Mouse (Mus musculus): ENCODE measurements around the gene Sntg2. TPM values are rescaled to one million over a fixed set of nuclear protein-coding genes. Genes with fewer than 3 reads are reported as not detected.

The Sntg2 gene
- polyA plus RNA-seq (2015; fragmentation: Nextera tagmentation; extraction: Ambion mirVana): 5.8 and 6.2 TPM in 2 replicates

DNA sequence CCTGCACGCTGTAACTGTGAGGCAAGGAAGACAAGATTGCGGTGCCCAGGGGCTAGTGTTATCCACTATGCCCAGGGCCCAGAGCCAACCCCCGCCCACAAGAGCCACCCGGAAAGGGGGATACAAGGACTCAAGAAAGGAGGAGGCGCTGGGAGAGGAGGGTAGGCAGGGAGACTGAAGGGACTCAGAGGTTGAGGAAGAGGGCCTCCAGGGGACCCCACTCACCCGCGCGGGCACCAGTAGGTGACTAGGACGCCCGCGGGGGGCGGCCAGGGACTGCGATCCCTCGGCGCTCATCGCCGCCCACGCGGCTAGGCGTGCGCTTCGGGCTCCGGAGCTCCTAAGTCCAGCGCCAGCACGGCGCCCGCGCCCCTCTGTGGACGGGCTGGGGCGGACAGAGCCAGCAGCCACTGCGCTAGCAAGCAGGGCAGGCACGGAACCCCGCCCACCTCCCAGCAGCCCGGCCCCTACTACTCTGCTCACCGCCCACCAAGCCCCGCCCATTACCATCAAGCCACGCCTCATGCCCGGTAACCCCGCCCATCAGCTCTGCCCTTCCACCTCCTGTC, at the start of gene Sntg2:
Gene Sntg2, minus strand, starts transcription at position 443 of the 569 bp plus-strand sequence.
- H3K36me3 ChIP-seq (ENCODE audit: insufficient read depth, low read length): no peaks in the 10 kb centered on the region
- no peak within 1 kb of the TSS for H3K27ac ChIP-seq
- peak; percentile 99 for ATAC-seq (replicated peaks; ENCODE audit: low FRiP score, low read depth)
- H3K4me1 ChIP-seq (replicated peaks; ENCODE audit: insufficient read depth, low read length): no peaks in the 10 kb centered on the region; the same call in 1 of the 2 replicates
- WGBS: under 1% methylated on average over 30 of the region's 39 CpGs
- no peaks in the 10 kb centered on the region for H3K27me3 ChIP-seq (ENCODE audit: insufficient read depth, low read length)
- TF ChIP-seq CTCF (IDR thresholded peaks at IDR 0.05; ENCODE audit: low read depth): peak; percentile 49
- peak within 1 kb of the TSS; percentile 91 for H3K4me2 ChIP-seq (ENCODE audit: low read length)
- H3K9me3 ChIP-seq (replicated peaks; ENCODE audit: low read length): no peaks in the 10 kb centered on the region
- H3K4me3 ChIP-seq (replicated peaks; ENCODE audit: low read depth, low read length): peak within 1 kb of the TSS; percentile 50
- H3K9ac ChIP-seq (ENCODE audit: low read depth, low read length): peak within 1 kb of the TSS; percentile 61
- DNase-seq (ENCODE audit: low spot score): peak; percentile 86

DNA sequence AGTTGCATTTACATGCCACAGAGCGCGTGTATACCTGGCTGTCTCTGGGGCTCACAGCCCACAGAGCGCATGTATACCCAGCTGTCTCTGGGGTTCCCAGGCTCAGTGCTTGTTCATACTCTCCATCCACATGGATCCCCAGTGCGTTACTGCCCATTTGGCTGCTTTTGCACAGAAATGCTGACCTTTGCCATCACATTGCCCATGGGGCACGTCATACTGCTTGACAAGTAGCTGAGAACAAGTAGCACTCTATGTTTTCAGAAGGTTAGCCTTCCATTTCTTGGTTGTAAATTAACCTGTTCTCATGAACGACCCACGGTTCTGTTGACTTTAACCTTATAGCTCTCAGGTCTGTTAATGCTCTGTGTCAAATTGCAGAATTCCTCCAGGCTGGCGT, 43.4 kb upstream of the Sntg2 start:
- Histone ChIP-seq H3K4me3 (replicated peaks; ENCODE audit: low read depth, low read length) (no peak overlapping the region), H3K9ac (ENCODE audit: low read depth, low read length) (no peak overlapping the region), H3K9me3 (replicated peaks; ENCODE audit: low read length) (no peaks in the 10 kb centered on the region), H3K4me1 (replicated peaks; ENCODE audit: insufficient read depth, low read length) (0 out of 2 replicates have a peak, but pooled peaks cover 5% of the 10 kb centered on the region), H3K4me2 (ENCODE audit: low read length) (no peak overlapping the region), H3K27ac (peak overlapping the region; percentile 64), H3K36me3 (ENCODE audit: insufficient read depth, low read length) (no peaks in the 10 kb centered on the region), H3K27me3 (ENCODE audit: insufficient read depth, low read length) (no peaks in the 10 kb centered on the region)
- TF ChIP-seq CTCF (IDR thresholded peaks at IDR 0.05; ENCODE audit: low read depth): no peak
- ATAC-seq (replicated peaks; ENCODE audit: low FRiP score, low read depth) (peak; percentile 85), DNase-seq (ENCODE audit: low spot score) (peak; percentile 15)
- 43% methylated on average over 8 of the region's 8 CpGs for whole genome bisulfite sequencing

DNA sequence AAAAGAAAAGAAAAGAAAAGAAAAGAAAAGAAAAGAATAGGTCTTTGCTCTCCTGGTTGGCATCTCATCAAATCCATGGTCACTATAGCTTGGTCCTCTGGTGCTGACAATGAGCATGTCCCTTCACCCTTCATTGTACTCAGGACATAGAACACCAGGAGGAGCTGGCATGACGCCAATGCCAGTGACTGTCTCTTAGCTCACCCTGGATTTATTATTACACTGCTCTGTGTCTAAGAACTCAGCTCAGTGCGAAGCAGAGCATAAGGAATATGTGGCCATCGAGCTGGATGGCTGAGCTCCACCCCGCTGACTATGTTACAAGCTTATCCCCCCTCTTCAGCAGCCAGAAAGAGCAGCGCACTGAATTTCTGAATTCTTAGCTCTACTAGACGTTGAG, 42.8 kb upstream of the Sntg2 start:
- DNase-seq (ENCODE audit: low spot score) (peak; percentile 41), ATAC-seq (replicated peaks; ENCODE audit: low FRiP score, low read depth) (peak; percentile 74)
- Histone ChIP-seq H3K36me3 (ENCODE audit: insufficient read depth, low read length) (no peaks in the 10 kb centered on the region), H3K4me2 (ENCODE audit: low read length) (no peak overlapping the region), H3K4me3 (replicated peaks; ENCODE audit: low read depth, low read length) (no peak overlapping the region), H3K9ac (ENCODE audit: low read depth, low read length) (no peak overlapping the region), H3K4me1 (replicated peaks; ENCODE audit: insufficient read depth, low read length) (0 out of 2 replicates have a peak, but pooled peaks cover 5% of the 10 kb centered on the region), H3K27ac (peak overlapping the region; percentile 64), H3K27me3 (ENCODE audit: insufficient read depth, low read length) (no peaks in the 10 kb centered on the region), H3K9me3 (replicated peaks; ENCODE audit: low read length) (no peaks in the 10 kb centered on the region)
- TF ChIP-seq CTCF (IDR thresholded peaks at IDR 0.05; ENCODE audit: low read depth): no peak
- 48% methylated on average over 6 of the region's 6 CpGs for WGBS

DNA sequence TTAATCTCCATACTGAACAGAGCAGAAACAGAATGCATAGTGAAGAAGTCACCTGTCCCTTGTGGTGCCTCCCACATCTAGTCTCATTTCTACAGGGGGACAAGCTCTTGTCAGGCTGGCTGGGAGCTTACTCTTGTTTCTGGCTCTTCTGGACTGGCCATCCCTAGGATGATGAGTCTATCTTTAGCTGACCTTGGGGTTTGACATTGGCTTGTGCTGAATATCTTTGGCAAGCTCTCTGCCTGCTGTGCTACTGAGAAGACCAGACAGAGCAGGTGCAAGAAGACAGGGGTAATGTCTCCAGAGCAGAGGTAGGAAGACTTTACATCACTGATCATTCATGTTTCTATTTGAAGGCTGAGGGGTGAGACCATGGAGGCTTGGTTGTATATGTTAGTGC, 29.5 kb upstream of the Sntg2 start:
- Histone ChIP-seq H3K4me2 (ENCODE audit: low read length) (no peak overlapping the region), H3K4me1 (replicated peaks; ENCODE audit: insufficient read depth, low read length) (no peaks in the 10 kb centered on the region), H3K27me3 (ENCODE audit: insufficient read depth, low read length) (no peaks in the 10 kb centered on the region), H3K9ac (ENCODE audit: low read depth, low read length) (no peak overlapping the region), H3K36me3 (ENCODE audit: insufficient read depth, low read length) (no peaks in the 10 kb centered on the region), H3K4me3 (replicated peaks; ENCODE audit: low read depth, low read length) (no peak overlapping the region), H3K9me3 (replicated peaks; ENCODE audit: low read length) (no peaks in the 10 kb centered on the region), H3K27ac (no peak overlapping the region)
- TF ChIP-seq CTCF (IDR thresholded peaks at IDR 0.05; ENCODE audit: low read depth): no peak
- DNase-seq (ENCODE audit: low spot score) (no peak), ATAC-seq (replicated peaks; ENCODE audit: low FRiP score, low read depth) (no peak)

DNA sequence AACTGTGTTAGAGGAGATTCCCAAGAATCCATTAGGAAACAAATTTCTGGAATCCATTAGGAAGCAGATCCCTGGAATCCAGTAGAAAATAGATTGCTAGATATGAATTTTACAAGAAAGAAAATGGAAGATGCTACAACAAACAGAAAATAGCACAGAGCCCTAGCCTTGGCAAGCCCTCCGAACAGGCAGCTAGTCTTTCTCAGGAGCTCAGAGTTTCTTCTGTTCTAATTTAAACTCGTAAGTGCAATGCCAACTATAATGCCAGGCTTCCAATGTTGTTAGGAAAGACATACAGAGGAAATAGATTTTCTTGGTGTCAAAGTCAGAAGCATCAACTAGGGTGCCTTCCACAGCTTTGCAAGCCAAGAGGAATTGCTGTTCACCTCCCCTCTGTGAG, 27.4 kb upstream of the Sntg2 start:
- Histone ChIP-seq H3K9ac (ENCODE audit: low read depth, low read length) (no peak overlapping the region), H3K9me3 (replicated peaks; ENCODE audit: low read length) (no peaks in the 10 kb centered on the region), H3K4me3 (replicated peaks; ENCODE audit: low read depth, low read length) (no peak overlapping the region), H3K4me2 (ENCODE audit: low read length) (no peak overlapping the region), H3K27me3 (ENCODE audit: insufficient read depth, low read length) (no peaks in the 10 kb centered on the region), H3K36me3 (ENCODE audit: insufficient read depth, low read length) (no peaks in the 10 kb centered on the region), H3K27ac (no peak overlapping the region), H3K4me1 (replicated peaks; ENCODE audit: insufficient read depth, low read length) (no peaks in the 10 kb centered on the region)
- 90% methylated on average over 2 of the region's 2 CpGs for WGBS
- DNase-seq (ENCODE audit: low spot score) (no peak), ATAC-seq (replicated peaks; ENCODE audit: low FRiP score, low read depth) (no peak)
- TF ChIP-seq CTCF (IDR thresholded peaks at IDR 0.05; ENCODE audit: low read depth): no peak

DNA sequence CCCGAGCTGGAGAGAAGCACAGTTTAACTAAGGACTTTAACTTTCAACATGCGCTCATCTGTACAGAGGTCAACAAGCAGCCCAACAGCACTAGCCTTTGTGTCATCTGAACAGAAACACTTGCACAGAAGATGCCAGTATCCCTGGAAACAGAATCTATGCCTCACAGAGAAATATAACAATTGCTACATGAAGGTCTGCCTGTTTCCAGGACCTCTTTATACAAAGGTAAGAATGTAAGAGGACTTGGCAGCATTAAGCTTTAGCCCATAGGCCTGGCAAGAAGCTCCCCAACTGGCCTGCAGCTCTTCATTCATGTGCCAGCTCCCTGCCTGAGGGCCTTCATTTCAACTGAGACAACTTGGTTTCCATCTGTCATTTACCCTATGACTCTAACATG, 26.9 kb upstream of the Sntg2 start:
- H3K27me3 ChIP-seq (ENCODE audit: insufficient read depth, low read length): no peaks in the 10 kb centered on the region
- H3K27ac ChIP-seq: no peak overlapping the region
- H3K9ac ChIP-seq (ENCODE audit: low read depth, low read length): no peak overlapping the region
- no peaks in the 10 kb centered on the region for H3K4me1 ChIP-seq (replicated peaks; ENCODE audit: insufficient read depth, low read length)
- ATAC-seq (replicated peaks; ENCODE audit: low FRiP score, low read depth): no peak
- WGBS: 85% methylated on average over 2 of the region's 2 CpGs
- no peak for TF ChIP-seq CTCF (IDR thresholded peaks at IDR 0.05; ENCODE audit: low read depth)
- no peak for DNase-seq (ENCODE audit: low spot score)
- H3K4me3 ChIP-seq (replicated peaks; ENCODE audit: low read depth, low read length): no peak overlapping the region
- H3K9me3 ChIP-seq (replicated peaks; ENCODE audit: low read length): no peaks in the 10 kb centered on the region
- H3K4me2 ChIP-seq (ENCODE audit: low read length): no peak overlapping the region
- no peaks in the 10 kb centered on the region for H3K36me3 ChIP-seq (ENCODE audit: insufficient read depth, low read length)

DNA sequence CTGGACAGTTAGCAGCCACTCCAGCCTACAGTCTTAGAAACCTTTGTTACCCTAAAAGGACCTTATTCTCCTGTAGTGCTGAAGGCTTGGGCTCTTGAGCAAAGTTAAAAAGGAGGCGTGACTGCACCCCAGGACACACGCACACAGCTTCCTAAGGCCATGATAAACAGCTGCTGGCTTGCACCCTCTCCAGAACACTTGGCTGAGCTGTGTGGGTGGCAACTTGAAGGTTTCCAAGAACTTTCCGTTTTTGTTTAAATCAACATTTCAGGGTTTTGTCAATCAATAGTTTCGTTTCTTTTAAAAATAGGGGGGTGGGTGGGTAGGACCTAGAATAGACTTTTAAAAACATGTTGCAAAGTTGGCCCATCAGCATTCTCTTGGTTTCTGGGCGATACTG, 882 bp downstream of the Sntg2 start:
- Histone ChIP-seq H3K27ac (no peak overlapping the region), H3K9ac (ENCODE audit: low read depth, low read length) (no peak overlapping the region), H3K36me3 (ENCODE audit: insufficient read depth, low read length) (no peaks in the 10 kb centered on the region), H3K9me3 (replicated peaks; ENCODE audit: low read length) (no peaks in the 10 kb centered on the region), H3K4me3 (replicated peaks; ENCODE audit: low read depth, low read length) (peak overlapping the region; percentile 50), H3K4me1 (replicated peaks; ENCODE audit: insufficient read depth, low read length) (no peaks in the 10 kb centered on the region; the same call in 1 of the 2 replicates), H3K27me3 (ENCODE audit: insufficient read depth, low read length) (no peaks in the 10 kb centered on the region), H3K4me2 (ENCODE audit: low read length) (peak overlapping the region; percentile 91)
- ATAC-seq (replicated peaks; ENCODE audit: low FRiP score, low read depth): no peak
- TF ChIP-seq CTCF (IDR thresholded peaks at IDR 0.05; ENCODE audit: low read depth): no peak
- 34% methylated on average over 5 of the region's 5 CpGs for WGBS
- DNase-seq (ENCODE audit: low spot score): no peak
